Mouse (Mus musculus): ENCODE data around the gene D930048N14Rik.

DNA sequence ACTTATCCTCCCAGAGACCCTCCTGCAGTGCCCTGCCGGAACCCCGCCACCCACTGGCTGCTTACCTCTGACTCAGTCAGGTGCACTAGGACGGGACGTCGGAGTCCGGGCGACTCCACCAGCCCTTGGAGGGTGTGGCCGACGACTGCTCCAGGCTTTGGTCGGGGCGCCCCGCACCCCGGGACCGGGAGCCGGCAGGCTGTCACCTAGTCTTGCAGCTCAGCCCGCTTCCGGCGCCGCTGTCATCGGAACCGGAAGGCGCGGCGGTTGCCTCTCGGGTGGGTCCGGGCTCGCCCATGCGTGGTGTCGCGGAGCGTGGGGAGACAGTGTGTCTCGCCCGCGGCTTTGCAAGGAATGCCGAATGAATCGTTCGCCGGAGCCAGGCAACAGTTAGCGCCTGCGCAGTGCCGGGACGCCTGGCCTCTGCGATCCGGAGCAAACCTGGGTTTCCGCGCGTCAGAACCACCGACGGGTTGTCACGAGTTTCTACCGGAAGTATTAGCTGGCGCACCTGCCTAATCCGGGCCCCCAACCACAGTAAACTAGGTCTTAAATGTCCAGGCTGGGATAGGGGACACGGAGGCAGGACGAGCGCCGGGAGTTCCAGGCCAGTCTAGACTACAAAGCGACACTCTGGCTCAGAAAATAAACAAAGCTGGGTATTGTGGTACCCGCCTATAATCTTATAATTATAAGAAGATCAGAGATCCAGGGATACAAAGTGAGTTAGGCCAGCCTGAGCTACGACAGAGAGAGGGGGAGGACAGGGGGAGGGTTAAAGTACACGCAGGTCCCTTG lies 15.0 kb upstream of the D930048N14Rik start, which contains the start of gene Rmnd5b:
- TF ChIP-seq CTCF (IDR thresholded peaks at IDR 0.05; ENCODE audit: low read depth) (0 out of 2 replicates have a peak, but pooled peaks have one; percentile 2), EP300 (IDR thresholded peaks at IDR 0.05; ENCODE audit: low read depth) (peak; percentile 50; the same call in 1 of the 2 replicates)

All from heart, postnatal 0 days (tissue).